Mouse (Mus musculus): ENCODE measurements around the gene Kat2b. TPM values are rescaled to one million over a fixed set of nuclear protein-coding genes. Genes with fewer than 3 reads are reported as not detected.

The Kat2b gene
- total and polyA plus RNA-seq, 2 experiments = 15.6 to 57.4 TPM

DNA sequence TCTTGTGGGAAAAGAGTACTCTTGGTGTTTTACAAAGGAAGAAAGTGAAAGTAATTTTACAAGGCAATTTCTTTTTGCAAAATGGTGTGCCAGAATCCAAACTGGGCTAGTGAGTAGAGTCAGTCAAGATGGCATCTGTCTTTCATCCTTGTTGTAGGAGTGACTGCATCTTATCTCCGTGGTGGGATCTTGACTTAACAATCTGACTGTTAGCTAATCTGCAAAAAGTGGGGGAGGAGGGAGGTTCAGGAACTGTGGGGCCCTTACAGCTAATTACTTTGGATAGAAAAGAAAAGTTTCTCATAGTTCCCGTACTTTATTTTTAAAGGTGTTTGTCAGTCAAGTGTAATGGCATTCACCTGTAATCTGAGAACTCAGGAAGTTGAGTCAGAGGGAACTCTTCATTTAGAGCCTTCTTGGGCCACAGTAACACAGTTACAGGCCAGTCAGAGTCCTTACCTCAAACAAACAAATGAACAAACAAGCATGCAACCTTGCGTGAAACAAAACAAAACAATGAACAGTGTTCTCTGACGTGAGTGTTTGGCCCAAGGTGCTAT, 15.4 kb downstream of the Kat2b start:
- WGBS = 31% methylated on average over 4 of the region's 4 CpGs
- Histone ChIP-seq H3K36me3 (ENCODE audit: control insufficient read depth, insufficient read depth, low read length) (peaks cover 2% of the 10 kb centered on the region; the same call in 1 of the 2 replicates), H3K27me3 (ENCODE audit: control insufficient read depth, insufficient read depth, low read length) (no peaks in the 10 kb centered on the region), H3K4me1 (ENCODE audit: control insufficient read depth, insufficient read depth, low read length) (peaks cover 43% of the 10 kb centered on the region), H3K4me3 (ENCODE audit: insufficient read depth, low read depth, low read length) (no peak overlapping the region), H3K79me2 (ENCODE audit: control insufficient read depth, insufficient read depth, low read length) (peaks cover 40% of the 10 kb centered on the region), H3K9ac (ENCODE audit: low read depth, low read length) (no peak overlapping the region), H3K27ac (replicated peaks; ENCODE audit: insufficient read depth, low read depth, low read length) (no peak overlapping the region)
- no peak for DNase-seq (ENCODE audit: extremely low read depth, low read depth, low spot score)
- TF ChIP-seq CTCF (IDR thresholded peaks at IDR 0.05; ENCODE audit: low read depth, low read length) = no peak
- TF ChIP-seq POLR2A (IDR thresholded peaks at IDR 0.05; ENCODE audit: extremely low read depth, insufficient read depth, low read length) = no peak

GRCm38 (mm10) chr17:53582805-53583204, 16.1 kb downstream of the Kat2b start:
- peaks cover 39% of the 10 kb centered on the region for H3K79me2 ChIP-seq (ENCODE audit: control insufficient read depth, insufficient read depth, low read length)
- no peak for TF ChIP-seq CTCF (IDR thresholded peaks at IDR 0.05; ENCODE audit: low read depth, low read length)
- TF ChIP-seq POLR2A (IDR thresholded peaks at IDR 0.05; ENCODE audit: extremely low read depth, insufficient read depth, low read length) = no peak
- no peak for DNase-seq (ENCODE audit: extremely low read depth, low read depth, low spot score)
- no peak overlapping the region for H3K4me3 ChIP-seq (ENCODE audit: insufficient read depth, low read depth, low read length)
- no peak overlapping the region for H3K27ac ChIP-seq (replicated peaks; ENCODE audit: insufficient read depth, low read depth, low read length)
- WGBS = 91% methylated on average over 7 of the region's 7 CpGs
- peaks cover 44% of the 10 kb centered on the region for H3K4me1 ChIP-seq (ENCODE audit: control insufficient read depth, insufficient read depth, low read length)
- H3K9ac ChIP-seq (ENCODE audit: low read depth, low read length) = no peak overlapping the region
- H3K27me3 ChIP-seq (ENCODE audit: control insufficient read depth, insufficient read depth, low read length) = no peaks in the 10 kb centered on the region
- peaks cover 2% of the 10 kb centered on the region; the same call in 1 of the 2 replicates for H3K36me3 ChIP-seq (ENCODE audit: control insufficient read depth, insufficient read depth, low read length)

DNA sequence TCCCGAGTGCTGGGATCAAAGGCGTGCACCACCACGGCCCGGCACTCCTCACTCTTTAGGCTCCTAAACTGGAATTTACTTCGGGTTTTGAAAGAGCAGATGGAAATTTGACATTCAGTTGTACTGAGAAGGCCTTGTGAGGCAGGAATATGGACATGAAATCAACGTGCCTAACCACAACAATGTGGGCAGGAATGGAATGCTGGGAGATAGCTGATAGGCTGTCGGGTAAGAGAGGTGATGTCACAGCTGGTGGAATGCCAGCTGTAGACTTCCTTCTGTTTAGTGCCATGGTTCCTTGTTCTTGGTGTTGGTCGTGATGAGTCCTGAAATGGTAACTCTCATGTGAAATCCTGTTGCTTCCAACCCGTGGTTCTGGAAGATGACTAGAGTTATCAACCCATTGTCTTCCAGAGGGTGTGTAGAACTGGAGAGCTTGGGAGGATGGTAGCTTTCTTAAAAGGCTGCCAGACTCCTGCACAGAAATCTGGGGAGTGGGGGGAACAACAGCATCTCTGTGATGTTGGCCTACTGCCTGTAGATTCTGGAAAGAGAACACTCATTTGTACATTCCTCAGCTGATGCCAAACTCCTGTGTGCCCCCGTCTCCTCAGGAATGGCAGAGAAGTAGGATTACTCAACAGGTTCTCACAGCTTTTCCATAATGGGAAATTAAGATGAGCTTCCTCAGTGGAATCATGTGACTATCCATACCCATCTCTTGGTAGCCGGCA, 17.4 kb downstream of the Kat2b start:
- 75% methylated on average over 11 of the region's 11 CpGs for WGBS
- H3K79me2 ChIP-seq (ENCODE audit: control insufficient read depth, insufficient read depth, low read length) = peaks cover 37% of the 10 kb centered on the region; the same call in 1 of the 2 replicates

DNA sequence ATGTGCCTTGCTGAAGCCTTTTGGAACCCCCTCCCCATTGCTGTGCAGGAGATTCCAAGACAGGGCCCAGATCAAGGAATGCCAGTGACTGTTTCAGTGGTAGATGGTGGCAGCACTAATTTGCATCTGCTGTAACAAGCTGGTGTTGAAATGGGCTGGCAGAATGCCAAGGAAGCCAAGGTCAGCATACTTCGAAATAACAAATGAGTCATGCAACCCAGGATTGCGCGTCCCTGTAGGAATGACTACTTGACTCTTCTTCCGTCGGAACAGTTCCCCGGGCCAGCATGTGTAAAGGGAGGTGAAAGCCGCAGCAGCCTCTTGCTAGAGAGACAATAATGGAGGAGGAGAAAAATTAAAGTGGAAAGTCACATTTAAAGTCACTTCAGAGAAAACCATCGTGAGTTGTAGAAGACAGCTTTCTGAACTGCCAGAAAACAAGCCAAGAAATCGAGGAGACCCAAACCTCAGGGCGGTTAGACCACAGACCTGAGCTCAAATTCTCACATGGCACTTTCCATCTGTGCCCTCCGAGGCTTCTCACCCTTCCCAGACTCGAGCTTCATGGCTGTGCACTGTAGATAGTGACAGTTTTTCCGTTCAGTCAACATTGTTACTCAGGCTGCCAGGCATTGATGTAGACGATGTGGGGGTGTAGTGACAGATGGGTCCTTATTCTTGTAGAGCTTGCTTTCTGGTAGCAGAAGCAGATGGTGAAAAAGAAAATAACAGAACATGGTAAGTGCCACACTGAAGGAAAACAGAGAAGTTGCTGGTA, 20.6 kb downstream of the Kat2b start:
- Histone ChIP-seq H3K9ac (ENCODE audit: low read depth, low read length) (peak overlapping the region; percentile 66), H3K27me3 (ENCODE audit: control insufficient read depth, insufficient read depth, low read length) (no peaks in the 10 kb centered on the region), H3K79me2 (ENCODE audit: control insufficient read depth, insufficient read depth, low read length) (peaks cover 51% of the 10 kb centered on the region), H3K36me3 (ENCODE audit: control insufficient read depth, insufficient read depth, low read length) (peaks cover 2% of the 10 kb centered on the region; the same call in 1 of the 2 replicates), H3K27ac (replicated peaks; ENCODE audit: insufficient read depth, low read depth, low read length) (peak overlapping the region; percentile 89), H3K4me1 (ENCODE audit: control insufficient read depth, insufficient read depth, low read length) (peaks cover 36% of the 10 kb centered on the region), H3K4me3 (ENCODE audit: insufficient read depth, low read depth, low read length) (no peak overlapping the region)
- TF ChIP-seq CTCF (IDR thresholded peaks at IDR 0.05; ENCODE audit: low read depth, low read length) (no peak), POLR2A (IDR thresholded peaks at IDR 0.05; ENCODE audit: extremely low read depth, insufficient read depth, low read length) (no peak)
- DNase-seq (ENCODE audit: extremely low read depth, low read depth, low spot score) = peak; percentile 98
- 6% methylated on average over 14 of the region's 14 CpGs for WGBS

More for the DNA sequence above, 17.4 kb downstream of the Kat2b start:
- no peak for DNase-seq (ENCODE audit: extremely low read depth, low read depth, low spot score)
- peaks cover 2% of the 10 kb centered on the region; the same call in 1 of the 2 replicates for H3K36me3 ChIP-seq (ENCODE audit: control insufficient read depth, insufficient read depth, low read length)
- H3K27me3 ChIP-seq (ENCODE audit: control insufficient read depth, insufficient read depth, low read length) = no peaks in the 10 kb centered on the region
- TF ChIP-seq POLR2A (IDR thresholded peaks at IDR 0.05; ENCODE audit: extremely low read depth, insufficient read depth, low read length) (no peak), CTCF (IDR thresholded peaks at IDR 0.05; ENCODE audit: low read depth, low read length) (no peak)
- H3K27ac ChIP-seq (replicated peaks; ENCODE audit: insufficient read depth, low read depth, low read length) = no peak overlapping the region
- H3K4me1 ChIP-seq (ENCODE audit: control insufficient read depth, insufficient read depth, low read length) = peaks cover 45% of the 10 kb centered on the region
- H3K9ac ChIP-seq (ENCODE audit: low read depth, low read length) = no peak overlapping the region
- no peak overlapping the region for H3K4me3 ChIP-seq (ENCODE audit: insufficient read depth, low read depth, low read length)

DNA sequence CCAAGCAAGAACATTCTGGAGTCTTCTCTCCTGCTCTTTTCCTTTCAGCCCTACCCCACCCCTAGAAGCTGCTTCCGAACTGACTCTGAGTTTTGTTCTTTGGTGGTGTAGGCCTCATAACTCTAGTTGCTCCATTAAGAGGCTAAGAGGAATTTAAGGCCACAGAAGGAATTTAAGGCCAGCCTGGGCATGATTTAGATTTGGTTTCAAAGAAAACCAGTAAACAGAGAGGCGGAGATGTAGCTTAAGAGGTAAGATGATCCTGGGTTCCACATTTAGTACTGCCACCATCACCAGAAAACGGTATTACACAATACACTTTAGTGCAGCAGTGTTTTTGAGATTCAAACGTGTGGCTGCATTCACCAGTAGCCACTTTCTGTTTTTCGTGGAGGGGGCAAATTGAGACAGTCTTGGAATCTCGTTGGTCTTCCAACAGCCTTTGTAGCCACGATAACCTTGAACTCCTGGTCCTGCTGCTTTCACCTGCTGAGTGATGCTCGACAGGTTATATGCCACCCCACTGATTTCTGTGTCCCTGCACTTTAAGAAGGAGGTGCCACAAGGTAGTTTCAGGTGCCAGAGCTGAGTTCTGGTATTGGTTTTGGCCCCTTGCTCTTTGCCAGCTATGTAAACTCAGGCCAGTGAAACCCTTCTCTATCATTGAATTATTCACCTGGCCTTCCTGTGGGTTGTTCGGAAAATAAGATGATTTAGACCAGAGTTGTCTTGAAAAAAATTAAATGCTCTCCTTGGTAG, 21.6 kb downstream of the Kat2b start:
- peak overlapping the region; percentile 89 for H3K27ac ChIP-seq (replicated peaks; ENCODE audit: insufficient read depth, low read depth, low read length)
- H3K4me3 ChIP-seq (ENCODE audit: insufficient read depth, low read depth, low read length) = no peak overlapping the region
- H3K9ac ChIP-seq (ENCODE audit: low read depth, low read length) = 0 out of 2 replicates have a peak overlapping the region, but pooled peaks have one; percentile 2
- no peaks in the 10 kb centered on the region for H3K27me3 ChIP-seq (ENCODE audit: control insufficient read depth, insufficient read depth, low read length)
- peaks cover 41% of the 10 kb centered on the region for H3K79me2 ChIP-seq (ENCODE audit: control insufficient read depth, insufficient read depth, low read length)
- peak; percentile 90 for DNase-seq (ENCODE audit: extremely low read depth, low read depth, low spot score)
- WGBS = 33% methylated on average over 9 of the region's 9 CpGs
- H3K36me3 ChIP-seq (ENCODE audit: control insufficient read depth, insufficient read depth, low read length) = peaks cover 2% of the 10 kb centered on the region; the same call in 1 of the 2 replicates
- H3K4me1 ChIP-seq (ENCODE audit: control insufficient read depth, insufficient read depth, low read length) = peaks cover 32% of the 10 kb centered on the region
- TF ChIP-seq CTCF (IDR thresholded peaks at IDR 0.05; ENCODE audit: low read depth, low read length) = no peak
- no peak for TF ChIP-seq POLR2A (IDR thresholded peaks at IDR 0.05; ENCODE audit: extremely low read depth, insufficient read depth, low read length)
